Mouse (Mus musculus): ENCODE measurements at regions not wholly inside any gene's neighbourhood (a gene's known extent, or its start where the extent isn't known, plus 50 kb on each side); places are given as distances from the start of the nearest gene placed in this dataset.
"Not testable (repeated sequence)": the region's sequence is repeated elsewhere in the genome, so short reads cannot be mapped to it uniquely, and the experiment has no call there.

DNA sequence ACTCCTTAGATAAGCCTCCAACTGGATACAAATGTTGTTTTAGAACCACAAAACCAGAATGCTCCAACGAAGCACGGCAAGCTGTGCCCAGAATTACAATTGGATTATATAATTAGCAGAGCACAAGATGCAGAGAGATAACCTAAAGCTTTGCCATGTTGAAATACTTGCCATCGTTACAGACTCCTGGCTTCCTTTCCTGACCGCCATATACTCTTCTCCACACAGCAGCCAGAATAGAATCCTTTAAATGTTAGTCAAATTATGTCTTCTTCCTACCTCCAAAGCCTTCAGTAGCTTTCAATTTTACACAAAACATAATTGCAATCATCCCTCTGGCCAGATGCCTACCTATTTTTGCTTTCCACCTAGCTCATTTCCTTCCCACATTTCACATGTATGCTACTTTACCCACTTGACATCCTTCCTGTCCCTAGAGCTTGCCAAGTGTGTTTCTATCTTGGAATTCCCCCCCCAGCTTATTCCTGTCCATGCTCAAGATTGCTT, 52.8 kb upstream of the G2e3 start:
- DNase-seq (ENCODE audit: low spot score) = no peak

DNA sequence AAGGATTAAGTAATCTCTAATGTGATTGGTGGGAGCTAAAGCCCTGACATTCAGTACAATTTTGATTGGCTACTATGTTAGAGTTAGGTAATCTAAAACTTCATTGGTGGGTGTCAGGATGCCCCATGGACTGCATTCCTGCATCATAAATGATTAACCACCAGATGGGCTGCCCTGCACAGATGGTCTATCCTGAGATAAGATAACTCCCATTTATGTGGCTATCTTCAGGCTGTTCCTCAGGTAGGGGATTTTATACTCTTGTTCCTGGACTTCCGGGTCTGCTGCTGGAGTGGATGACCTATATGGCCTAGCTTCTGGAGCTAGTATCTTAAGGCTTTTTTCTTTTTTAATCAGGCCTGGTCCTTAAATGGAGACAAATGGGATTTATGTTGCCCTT, 69.5 kb upstream of the G2e3 start:
- no peak for DNase-seq (ENCODE audit: low spot score)

DNA sequence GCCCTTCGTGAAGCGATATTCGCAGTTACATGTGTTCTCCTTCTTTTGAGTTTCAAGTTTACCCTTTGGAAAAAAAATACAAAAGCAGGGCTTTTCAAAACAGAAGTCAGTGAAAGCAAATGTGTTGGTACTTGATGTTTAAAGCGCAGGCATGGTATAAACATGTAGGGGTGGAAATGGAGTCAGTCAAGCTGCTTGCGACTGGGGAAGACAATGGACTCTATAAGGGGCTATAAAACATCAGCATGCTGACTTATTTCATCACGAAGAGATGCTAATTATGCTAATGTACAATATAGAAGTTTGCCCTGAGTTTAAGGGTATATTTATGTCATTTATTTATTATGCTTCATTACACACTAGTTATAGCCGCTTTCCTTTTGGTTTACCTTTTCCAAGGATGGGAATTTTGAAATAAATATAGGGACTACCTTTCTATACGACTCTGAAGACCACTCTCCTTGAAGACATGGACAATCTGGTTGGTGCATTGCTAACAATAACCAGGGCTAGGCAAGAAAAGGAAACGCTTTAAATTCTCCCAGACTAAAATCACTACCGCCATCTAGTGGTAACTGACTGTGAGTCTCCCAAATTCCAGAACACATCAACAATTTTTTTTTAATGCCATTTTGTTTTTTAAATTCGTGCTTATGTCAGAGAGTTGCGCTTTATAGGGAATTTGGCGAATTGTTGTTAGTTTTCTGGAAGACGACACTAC, 71.9 kb upstream of the G2e3 start:
- no peak for DNase-seq (ENCODE audit: low spot score)

DNA sequence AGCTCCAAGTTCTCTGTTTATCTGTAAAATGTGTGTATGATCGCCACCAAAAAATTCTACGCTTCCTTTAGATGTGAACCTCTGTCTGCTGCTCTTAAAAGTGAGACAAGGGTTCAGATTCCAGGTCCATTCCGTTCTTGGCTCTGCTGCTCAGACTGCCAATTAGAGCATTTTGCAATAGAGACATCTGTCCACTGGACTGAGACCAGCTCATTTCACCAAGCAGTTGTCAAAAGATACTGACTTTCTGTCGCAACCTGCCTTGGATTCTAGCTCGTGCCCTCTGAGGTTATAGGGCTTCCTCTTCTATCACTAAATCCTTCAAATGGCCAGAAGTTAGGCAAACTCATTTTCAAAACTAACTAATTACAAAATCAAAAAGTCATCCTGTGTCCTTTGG, 74.4 kb upstream of the G2e3 start:
- no peak for DNase-seq (ENCODE audit: low spot score)

DNA sequence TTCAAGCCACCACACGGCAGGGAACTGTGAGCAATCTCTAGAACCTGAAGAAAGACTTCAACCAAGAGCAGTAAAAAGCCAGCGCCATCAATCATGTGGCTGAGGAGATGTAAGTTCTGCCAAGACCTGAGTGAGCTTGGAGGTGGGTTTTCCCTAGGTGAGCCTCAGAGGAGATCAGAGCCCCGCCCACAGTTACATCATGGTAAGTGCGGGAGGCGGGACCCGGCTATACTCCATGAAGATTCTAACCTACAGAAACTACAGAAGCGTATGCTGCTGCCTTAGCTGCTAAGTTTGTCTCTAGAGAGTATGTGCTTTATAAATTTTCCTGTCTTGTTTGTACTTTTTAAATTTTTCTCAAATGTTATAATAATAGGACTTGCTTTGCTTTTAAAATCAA, 105.0 kb upstream of the G2e3 start:
- DNase-seq (ENCODE audit: low spot score) = no peak

DNA sequence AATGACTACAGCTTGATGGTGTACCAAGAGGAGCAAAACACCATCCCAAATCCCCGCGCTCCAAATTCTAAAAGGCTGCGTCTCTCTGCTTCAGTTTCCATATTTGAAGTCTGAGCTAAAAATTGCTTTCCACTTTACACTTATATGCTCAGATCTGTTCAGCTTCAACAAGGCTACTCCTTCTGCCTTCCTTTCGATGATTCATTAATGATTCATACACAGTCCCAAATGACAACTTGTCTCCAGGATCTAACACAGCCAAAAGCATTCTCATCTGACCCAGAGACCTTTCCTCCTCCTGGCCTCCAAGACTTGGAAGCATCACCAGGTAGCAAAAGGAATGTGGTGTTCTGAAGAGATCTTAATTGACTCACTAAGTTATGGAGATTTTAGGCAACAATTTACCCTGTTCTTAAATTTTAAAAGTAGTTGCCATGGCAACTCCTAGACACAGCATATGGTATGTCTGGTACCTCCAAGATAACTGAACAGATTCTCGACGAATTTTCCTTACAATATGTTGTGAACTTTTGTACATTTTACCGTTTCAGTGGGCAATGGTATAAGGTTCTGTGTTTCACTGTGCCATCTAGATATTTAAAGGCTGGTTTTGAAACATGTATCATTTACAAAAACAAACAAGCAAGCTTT, 106.6 kb upstream of the G2e3 start:
- DNase-seq (ENCODE audit: low spot score) = no peak

DNA sequence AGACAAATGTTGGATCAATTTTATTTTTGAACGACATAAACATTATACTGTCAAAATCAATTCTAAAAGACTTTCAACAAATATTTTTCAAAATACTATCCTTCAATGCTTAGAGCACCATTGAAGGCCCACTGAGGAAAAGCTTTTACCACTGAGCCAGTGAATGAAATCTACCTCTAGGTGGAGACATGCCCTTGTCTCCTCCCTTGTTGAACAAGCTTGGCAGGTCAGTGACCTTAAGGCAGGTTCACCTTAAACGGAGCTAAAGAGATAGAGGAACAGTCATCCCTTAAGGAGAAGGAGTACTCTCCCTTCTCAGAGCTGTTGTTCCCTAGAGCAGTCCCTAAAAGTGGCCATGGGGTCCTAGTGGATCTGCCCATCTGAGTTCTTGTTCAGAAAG, 136.2 kb upstream of the G2e3 start:
- DNase-seq (ENCODE audit: low spot score) = no peak

DNA sequence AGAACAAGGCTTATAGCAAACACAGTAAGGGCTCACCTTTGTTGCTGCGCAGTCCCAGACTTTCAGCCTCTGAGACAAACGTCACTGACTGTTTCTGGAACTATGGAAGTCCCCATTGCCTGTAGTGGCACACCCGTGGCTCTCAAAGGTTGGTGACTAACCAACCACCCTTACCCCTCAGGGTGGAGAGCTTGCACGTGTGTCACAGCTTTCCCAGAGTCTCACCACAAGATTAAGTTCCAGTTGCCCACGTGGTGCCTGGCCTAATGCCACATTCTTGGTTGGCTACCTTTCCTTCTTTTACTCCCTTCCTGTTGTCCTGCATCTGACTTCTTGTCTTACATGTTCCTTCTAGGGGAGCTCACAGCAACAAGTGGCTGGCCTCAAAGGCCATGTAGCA, 151.6 kb upstream of the G2e3 start:
- no peak for DNase-seq (ENCODE audit: low spot score)

DNA sequence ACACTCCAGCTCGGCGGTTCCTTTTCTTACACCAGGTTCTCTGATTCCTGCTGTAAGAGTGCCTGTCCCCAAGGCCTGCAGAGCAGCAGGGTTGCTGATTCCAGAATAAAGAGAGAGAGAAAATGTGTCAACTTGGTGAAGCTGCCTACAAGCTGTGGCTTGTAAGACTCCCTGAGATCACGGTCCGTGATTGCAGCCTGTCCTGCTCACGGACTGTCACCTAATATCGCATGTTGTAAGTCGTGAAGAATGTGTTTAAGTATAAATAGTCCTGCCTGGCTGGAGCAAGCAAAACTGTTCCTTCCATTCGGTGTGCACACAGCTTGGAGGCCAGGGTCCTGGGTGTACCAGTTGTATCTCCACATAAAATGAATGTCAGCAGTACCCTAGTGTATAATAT, 152.7 kb upstream of the G2e3 start:
- no peak for DNase-seq (ENCODE audit: low spot score)

DNA sequence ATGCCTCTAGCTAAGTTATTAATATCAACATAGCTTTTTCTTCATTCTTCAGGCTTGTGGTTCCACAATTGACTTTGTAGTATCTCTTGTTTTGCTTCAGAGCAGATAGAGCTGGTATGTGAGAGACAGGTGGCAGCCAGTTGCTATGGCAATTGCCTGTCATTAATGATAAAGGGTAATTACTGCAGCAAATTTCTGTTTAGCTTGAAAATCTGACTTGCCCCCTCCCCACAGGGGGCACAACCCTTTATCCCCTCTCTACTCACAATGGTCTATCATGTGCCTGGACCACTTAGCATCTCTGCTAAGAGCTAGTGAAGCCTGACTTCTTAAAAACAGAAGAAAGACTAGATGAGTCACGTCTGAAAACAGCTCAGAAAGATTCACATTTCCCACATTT, 157.1 kb upstream of the G2e3 start:
- no peak for DNase-seq (ENCODE audit: low spot score)

DNA sequence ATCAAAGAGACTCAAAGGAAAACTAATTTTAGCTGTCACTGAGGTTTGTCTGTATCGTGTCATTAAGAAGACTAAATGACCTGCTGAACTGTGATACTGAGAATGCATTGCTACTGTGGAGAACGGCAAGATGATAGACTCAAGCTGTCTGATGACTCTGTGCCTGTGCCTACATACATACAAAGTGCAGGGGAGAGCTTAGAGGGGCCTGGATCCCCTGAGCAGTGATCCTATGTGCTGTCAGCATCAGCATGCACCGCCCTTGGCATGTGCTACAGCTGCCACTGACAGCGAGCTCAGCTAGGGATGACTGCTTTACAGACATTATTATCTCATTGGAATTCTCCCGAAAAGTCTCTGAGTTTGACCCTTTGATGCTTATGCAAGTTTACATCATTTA, 157.7 kb upstream of the G2e3 start:
- no peak for DNase-seq (ENCODE audit: low spot score)

DNA sequence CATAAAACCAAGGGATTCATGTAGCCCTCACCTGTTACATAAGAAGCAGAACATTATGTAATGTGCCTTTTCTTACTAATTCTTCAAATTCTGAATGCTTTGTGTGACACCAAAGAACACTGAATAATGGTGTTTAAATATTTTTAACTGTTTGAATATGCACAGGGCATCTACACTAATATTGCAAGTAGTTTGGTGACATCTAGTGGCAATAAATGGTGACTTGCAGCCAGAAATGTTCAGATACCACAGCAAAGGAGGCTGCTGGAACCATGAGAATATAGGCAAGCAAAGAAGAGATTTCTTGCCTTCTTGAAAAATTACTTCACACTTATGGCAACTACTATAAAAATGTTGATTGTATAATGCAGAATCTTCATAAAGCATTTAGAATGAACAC, 159.6 kb upstream of the G2e3 start:
- DNase-seq (ENCODE audit: low spot score) = peak; percentile 21

DNA sequence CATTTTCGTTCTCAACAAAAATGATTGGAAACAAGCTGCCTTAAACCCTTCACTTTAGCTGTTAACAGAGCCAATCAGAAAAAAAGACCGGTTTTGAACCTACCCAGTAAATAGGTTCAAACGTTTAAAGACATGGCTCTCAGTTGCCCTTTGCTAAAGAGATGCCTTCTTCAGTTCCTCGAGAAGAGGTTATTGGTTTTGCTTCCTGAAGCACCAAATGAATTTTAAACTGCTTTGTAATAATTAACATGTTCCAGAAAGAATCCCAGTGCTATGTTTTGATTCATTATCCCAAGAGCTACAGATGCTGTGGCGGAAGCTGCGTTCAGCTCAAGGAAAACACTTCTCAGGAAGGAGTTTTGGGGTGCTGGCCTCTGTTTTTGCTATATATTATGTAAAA, 160.1 kb upstream of the G2e3 start:
- no peak for DNase-seq (ENCODE audit: low spot score)

DNA sequence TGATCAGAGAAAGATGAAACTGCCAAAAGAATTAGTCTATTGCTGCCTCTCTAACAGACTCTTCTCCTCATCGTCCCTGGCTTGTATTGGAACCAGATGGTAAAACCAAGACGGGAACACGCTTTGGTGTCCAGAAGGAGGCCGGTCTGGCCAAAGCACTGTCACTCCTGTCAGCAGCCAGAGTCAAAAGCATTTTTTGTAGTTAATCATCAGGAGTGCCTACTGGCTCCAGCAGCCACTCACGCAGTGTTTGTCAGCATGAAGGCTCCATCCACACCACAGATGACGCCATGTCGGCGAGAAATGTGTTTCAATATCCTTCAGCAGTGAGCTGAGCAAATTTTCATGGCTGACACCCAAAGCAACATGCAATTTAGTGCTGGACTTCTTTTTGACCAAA, 162.1 kb upstream of the G2e3 start:
- no peak for DNase-seq (ENCODE audit: low spot score)

DNA sequence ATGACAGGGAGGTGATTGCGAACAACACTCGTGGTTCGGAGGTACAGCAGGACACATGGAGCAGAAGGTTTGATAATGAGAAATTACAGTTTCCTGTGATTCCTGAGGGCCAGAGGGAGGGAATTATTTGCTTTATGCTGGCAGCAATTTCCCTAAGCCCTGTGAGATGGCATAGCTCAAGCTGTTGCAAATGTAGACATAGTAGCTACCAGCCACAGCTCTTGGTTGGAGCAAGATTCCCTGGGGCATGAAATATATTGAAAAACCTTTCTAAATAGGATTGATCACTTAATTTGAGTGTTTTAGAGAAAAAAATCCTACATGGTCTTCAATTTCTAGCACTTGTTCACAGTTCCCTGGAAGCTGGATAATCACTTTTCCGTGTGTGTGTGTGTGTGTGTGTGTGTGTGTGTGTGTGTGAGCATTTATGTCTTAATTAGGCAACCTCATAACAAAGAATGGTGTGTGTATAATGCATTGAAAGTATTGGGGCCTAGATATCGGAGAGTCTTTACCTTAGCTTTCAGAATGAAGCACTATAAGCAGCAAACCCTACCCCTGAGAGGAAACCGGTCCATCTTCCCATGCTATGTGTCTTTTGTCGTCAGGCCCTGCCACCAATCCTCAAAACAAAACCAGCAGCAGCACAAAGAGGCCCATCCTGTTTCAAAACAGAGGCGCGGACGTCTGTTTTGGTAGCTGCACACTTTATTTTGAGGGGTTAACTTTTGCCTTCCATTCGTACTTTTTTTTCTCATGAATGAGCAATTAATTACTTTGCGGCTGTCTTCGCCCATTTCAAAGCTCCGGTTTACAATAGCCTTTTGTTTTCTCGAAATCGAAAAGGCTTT, 172.7 kb upstream of the G2e3 start:
- no peak for DNase-seq (ENCODE audit: low spot score)

DNA sequence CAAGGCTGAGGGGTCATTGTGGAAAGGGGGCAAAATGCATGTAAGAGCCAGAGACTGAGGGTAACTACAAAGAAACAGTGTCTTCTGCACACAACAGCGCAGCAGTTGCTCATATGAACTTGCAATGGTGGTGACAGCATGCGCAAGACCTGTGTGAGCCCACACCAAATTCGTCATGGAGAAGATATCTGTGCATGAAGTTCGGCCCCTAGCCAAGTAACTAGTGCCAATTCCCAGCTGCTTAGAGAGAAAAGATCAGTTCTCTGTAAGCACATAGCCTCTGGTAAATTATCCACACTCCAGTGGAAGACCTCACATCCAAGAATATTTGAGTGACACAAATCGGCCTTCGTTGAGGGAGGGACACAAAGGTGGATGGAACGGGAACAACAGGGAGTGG, 182.7 kb upstream of the G2e3 start:
- no peak for DNase-seq (ENCODE audit: low spot score)

DNA sequence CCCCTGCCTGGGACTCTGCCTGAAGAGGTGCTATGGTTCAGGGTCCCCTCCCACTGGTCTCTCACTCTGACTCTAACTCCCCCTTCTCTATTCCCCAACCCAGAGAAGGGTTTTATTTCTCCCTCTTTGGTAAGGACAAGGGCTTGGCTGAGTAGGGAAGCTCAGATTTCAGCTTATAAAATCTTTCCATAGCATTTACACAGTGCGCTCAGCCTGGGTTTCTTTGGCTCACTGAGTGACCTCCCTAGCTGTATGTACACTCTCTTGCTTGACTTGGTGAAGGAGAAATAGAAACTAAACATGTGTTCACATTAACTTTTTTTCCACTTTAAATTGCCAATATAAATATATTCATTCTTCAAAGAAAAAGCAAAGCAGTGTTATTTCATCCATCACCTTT, 186.9 kb upstream of the G2e3 start:
- DNase-seq (ENCODE audit: low spot score) = no peak

DNA sequence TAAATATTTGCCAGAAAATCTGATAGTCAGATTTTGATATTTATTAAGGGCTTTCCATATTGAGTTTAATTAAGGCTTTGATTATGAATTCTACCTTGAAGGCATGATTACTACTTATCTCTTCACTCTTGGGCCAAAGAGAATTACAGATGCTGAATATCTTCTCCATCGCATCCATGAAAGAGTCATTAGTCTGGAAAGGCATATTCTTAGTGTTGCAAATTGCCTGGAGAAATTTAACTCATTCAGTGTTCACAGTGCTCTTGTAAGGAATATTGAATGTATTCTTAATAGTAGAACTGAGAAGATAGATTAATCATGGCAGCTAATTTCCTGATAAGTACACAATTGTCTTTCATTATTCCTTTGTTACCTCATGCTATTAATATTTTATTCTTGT, 187.7 kb upstream of the G2e3 start:
- DNase-seq (ENCODE audit: low spot score) = no peak

DNA sequence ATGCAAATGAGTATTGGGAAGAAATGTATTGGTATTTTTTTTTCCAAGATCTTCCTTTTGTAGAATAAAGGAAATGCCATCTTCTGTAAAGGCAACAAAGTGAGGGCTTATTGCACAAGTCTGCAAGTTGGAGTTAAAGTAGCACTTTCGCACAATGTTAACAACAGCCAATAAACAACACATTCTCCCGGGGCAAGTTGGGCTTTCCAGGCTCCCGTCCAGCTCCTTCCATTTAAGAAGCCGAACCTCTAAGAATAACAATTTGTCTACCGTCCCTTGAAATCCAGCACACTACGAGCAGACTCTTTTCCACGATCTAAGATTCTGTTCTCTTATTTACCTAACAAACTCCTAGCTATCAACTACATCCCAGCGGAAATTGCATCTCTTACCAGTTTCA, 199.9 kb upstream of the G2e3 start:
- DNase-seq (ENCODE audit: low spot score) = no peak

DNA sequence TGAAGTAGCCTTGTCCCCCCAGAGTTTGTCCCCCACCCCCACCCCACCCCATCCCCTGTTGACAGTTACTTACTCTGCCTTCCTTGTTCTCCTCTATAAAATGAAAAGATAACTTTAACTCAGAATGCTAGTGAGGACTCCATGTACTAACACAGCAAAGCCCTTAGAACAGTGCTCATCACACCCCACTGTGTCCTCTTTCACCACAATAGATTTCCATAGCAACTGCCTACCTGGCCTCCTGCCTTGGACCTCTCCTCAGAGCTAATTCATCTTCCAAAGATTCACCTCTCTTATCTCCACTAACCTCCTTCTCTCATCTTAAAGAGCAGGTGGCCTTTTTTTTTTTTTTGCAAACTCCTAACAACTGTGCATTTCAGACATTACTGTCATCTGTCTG, 204.0 kb upstream of the G2e3 start:
- DNase-seq (ENCODE audit: low spot score) = no peak

DNA sequence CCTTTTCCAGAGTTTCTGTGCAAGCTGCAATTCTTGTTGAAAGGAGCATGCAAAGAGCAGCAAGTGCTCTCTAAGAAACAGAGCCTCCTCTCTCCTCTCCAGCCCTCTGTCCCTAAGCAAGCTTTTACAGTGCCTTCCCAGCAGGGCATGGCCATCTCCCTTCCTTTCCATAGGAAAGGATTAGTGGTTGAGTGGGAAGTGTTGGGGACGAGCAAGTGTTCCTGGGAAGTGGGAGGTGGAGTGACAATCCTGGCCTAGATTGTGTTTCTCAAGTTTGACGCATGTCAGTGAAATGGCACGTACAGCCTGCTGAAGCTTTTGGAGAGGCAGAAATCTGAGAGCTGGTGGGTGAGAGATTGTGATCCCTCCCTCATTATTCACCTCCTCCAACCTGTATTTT, 204.7 kb upstream of the G2e3 start:
- no peak for DNase-seq (ENCODE audit: low spot score)

DNA sequence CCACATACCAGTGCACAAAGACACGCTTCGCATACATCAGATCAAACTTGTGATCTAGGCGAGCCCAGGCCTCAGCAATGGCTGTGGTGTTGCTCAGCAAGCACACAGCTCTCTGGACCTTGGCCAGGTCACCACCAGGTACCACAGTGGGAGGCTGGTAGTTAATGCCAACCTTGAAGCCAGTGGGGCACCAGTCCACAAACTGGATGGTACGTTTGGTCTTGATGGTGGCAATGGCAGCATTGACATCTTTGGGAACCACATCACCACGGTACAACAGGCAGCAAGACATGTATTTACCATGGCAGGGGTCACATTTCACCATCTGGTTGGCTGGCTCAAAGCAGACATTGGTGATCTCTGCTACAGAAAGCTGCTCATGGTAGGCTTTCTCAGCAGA, 214.2 kb upstream of the G2e3 start:
- not testable (repeated sequence) for DNase-seq (ENCODE audit: low spot score)

DNA sequence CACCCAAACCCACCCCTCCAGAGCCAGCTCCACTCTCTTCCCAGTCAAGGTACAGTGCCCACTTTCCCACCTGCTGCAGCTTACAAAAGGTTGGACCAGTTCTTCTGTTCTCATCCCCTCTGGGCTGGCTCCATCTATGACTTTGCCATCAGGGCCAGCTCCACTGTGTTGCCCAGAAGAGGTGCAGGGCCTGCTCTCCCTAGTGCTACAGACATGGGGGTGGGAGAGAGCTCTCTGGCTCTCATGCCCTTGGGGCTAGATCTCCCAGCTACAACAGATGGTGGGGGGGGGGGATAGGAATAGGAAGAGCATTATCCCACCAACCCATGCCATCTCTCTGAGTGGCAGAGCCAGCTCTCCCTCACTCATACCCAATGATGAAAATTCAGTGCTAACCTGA, 219.6 kb upstream of the G2e3 start:
- no peak for DNase-seq (ENCODE audit: low spot score)
